Mouse (Mus musculus): ENCODE data around the gene Rassf7. TPM values are rescaled to one million over a fixed set of nuclear protein-coding genes. Genes with fewer than 3 reads are reported as not detected.
A peak's percentile ranks its signal among the peaks of the same experiment; 100 is the strongest.

The Rassf7 gene
- total and polyA plus RNA-seq, 3 experiments = 4.1 to 11.6 (median 8.1) TPM

GRCm38 (mm10) chr7:141167901-141168517, 47.7 kb upstream of the Rassf7 start:
- peaks cover 16 to 38% of the 10 kb centered on the region in 2 experiments for H3K36me3 ChIP-seq (replicated peaks in 1 of 2; ENCODE audit: control insufficient read depth in 1 of 2, insufficient read depth in 1 of 2, low read length in 1 of 2)
- in situ Hi-C loops (cut with MboI; ENCODE audit: low pct_ligation_motif_present, low pct_unique_long_range_greater_than_20kb, low sequenced_read_pairs) = loop anchor here (5.0 kb wide), 2 partner anchors 36 to 71 kb away; no protein-coding TSS in a partner anchor
- peak overlapping the region; percentile 51 to 76 (median 65) for H3K4me3 ChIP-seq (replicated peaks in 1 of 3; ENCODE audit: low read depth in 2 of 3, low read length in 2 of 3, poor library complexity in 1 of 3)
- peaks cover 15% of the 10 kb centered on the region for H3K79me2 ChIP-seq (replicated peaks; ENCODE audit: control insufficient read depth, extremely low read depth, insufficient read depth, poor library complexity, severe bottlenecking)
- no peaks in the 10 kb centered on the region for H3K9me3 ChIP-seq (replicated peaks; ENCODE audit: low read length)
- H3K27ac ChIP-seq (ENCODE audit: insufficient read depth, low read depth) = peak overlapping the region; percentile 59
- TF ChIP-seq E2F4 (IDR thresholded peaks at IDR 0.05; ENCODE audit: insufficient replicate concordance, low read depth, low read length) (no peak), ZKSCAN1 (IDR thresholded peaks at IDR 0.05; ENCODE audit: borderline replicate concordance, low read depth, low read length) (no peak), IRF4 (IDR thresholded peaks at IDR 0.05; ENCODE audit: low read depth, low read length) (no peak), MXI1 (IDR thresholded peaks at IDR 0.05; ENCODE audit: low read depth, low read length) (no peak)
- peak; percentile 38 for DNase-seq (ENCODE audit: extremely low read depth)
- peak overlapping the region; percentile 82 for H3K9ac ChIP-seq (ENCODE audit: insufficient read depth, low read depth)
- dilution Hi-C loops (cut with MboI; ENCODE audit: extremely low pct_ligation_motif_present, extremely low pct_unique_long_range_greater_than_20kb, low sequenced_read_pairs) = no loop called here
- H3K4me1 ChIP-seq (ENCODE audit: control insufficient read depth in 1 of 2, insufficient read depth in 2 of 2) = peaks cover 34 to 69% of the 10 kb centered on the region in 2 experiments
- no peaks in the 10 kb centered on the region for H3K27me3 ChIP-seq (replicated peaks)
- peak overlapping the region; percentile 94 for H3K4me2 ChIP-seq (ENCODE audit: insufficient read depth, low read depth, poor library complexity, severe bottlenecking)

DNA sequence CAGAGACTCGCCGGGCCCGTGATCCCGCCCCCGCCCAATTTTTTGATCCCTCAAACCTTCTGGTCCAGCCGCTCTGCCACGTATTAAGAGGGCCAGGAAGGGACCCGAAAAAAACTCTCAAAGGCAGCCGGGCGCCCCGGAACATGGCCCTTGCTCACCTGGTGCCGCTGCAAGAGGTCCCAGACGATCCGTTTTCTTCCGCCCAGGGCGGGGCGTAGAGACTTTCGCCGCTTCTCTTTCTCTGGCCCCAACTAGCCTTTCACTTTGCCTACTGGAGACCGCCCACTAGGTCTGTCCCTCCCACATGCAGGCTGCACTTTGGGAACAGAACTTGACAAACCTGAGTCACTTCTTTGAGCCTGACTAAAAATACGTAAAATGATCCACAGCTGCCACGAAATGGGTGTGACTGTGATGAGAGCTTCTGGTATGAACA, 47.1 kb upstream of the Rassf7 start:
- dilution Hi-C loops (cut with MboI; ENCODE audit: extremely low pct_ligation_motif_present, extremely low pct_unique_long_range_greater_than_20kb, low sequenced_read_pairs) = no loop called here
- Histone ChIP-seq H3K9ac (ENCODE audit: insufficient read depth, low read depth) (peak overlapping the region; percentile 82), H3K79me2 (replicated peaks; ENCODE audit: control insufficient read depth, extremely low read depth, insufficient read depth, poor library complexity, severe bottlenecking) (peaks cover 15% of the 10 kb centered on the region), H3K4me2 (ENCODE audit: insufficient read depth, low read depth, poor library complexity, severe bottlenecking) (peak overlapping the region; percentile 94), H3K4me1 (ENCODE audit: control insufficient read depth in 1 of 2, insufficient read depth in 2 of 2) (peaks cover 36 to 73% of the 10 kb centered on the region in 2 experiments), H3K27me3 (replicated peaks) (no peaks in the 10 kb centered on the region), H3K4me3 (replicated peaks in 1 of 3; ENCODE audit: low read depth in 2 of 3, low read length in 2 of 3, poor library complexity in 1 of 3) (peak overlapping the region; percentile 51 to 76 (median 65)), H3K27ac (ENCODE audit: insufficient read depth, low read depth) (peak overlapping the region; percentile 59; the same call in 1 of the 2 replicates), H3K9me3 (replicated peaks; ENCODE audit: low read length) (no peaks in the 10 kb centered on the region), H3K36me3 (replicated peaks in 1 of 2; ENCODE audit: control insufficient read depth in 1 of 2, insufficient read depth in 1 of 2, low read length in 1 of 2) (peaks cover 10 to 33% of the 10 kb centered on the region in 2 experiments)
- peak; percentile 93 for DNase-seq (ENCODE audit: extremely low read depth)
- in situ Hi-C loops (cut with MboI; ENCODE audit: low pct_ligation_motif_present, low pct_unique_long_range_greater_than_20kb, low sequenced_read_pairs) = loop anchor here (5.0 kb wide), 2 partner anchors 36 to 71 kb away; no protein-coding TSS in a partner anchor
- TF ChIP-seq ELF1 (IDR thresholded peaks at IDR 0.05; ENCODE audit: low read depth, low read length) = peak; percentile 65
- peak; percentile 69 for TF ChIP-seq SIN3A (IDR thresholded peaks at IDR 0.05; ENCODE audit: low read length)
- TF ChIP-seq MAZ (IDR thresholded peaks at IDR 0.05; ENCODE audit: low read depth, low read length) = peak; percentile 27; the same call in 1 of the 2 replicates
- peak; percentile 58; the same call in 1 of the 2 replicates for TF ChIP-seq NELFE (IDR thresholded peaks at IDR 0.05; ENCODE audit: low read depth, low read length)
- no peak for TF ChIP-seq TCF12 (IDR thresholded peaks at IDR 0.05; ENCODE audit: low read depth, low read length)
- TF ChIP-seq USF2 (conservative IDR thresholded peaks at IDR 0.05; ENCODE audit: low read depth, low read length) = no peak
- TF ChIP-seq CHD1 (IDR thresholded peaks at IDR 0.05; ENCODE audit: low read depth, low read length) = no peak
- TF ChIP-seq POLR2A (IDR thresholded peaks at IDR 0.05; ENCODE audit: low read depth, low read length) = peak; percentile 79
- no peak for TF ChIP-seq NRF1 (IDR thresholded peaks at IDR 0.05; ENCODE audit: low read depth, low read length)
- no peak for TF ChIP-seq KAT2A (IDR thresholded peaks at IDR 0.05; ENCODE audit: insufficient replicate concordance, low read length)
- no peak for TF ChIP-seq E2F4 (IDR thresholded peaks at IDR 0.05; ENCODE audit: insufficient replicate concordance, low read depth, low read length)
- TF ChIP-seq GABPA (IDR thresholded peaks at IDR 0.05; ENCODE audit: insufficient replicate concordance, low read depth, low read length) = no peak
- TF ChIP-seq MXI1 (IDR thresholded peaks at IDR 0.05; ENCODE audit: low read depth, low read length) = peak; percentile 19
- no peak for TF ChIP-seq CHD2 (IDR thresholded peaks at IDR 0.05; ENCODE audit: low read length)
- no peak for TF ChIP-seq MAX (IDR thresholded peaks at IDR 0.05; ENCODE audit: low read length)
- TF ChIP-seq ZC3H11A (IDR thresholded peaks at IDR 0.05; ENCODE audit: low read depth, low read length) = no peak
- TF ChIP-seq IRF4 (IDR thresholded peaks at IDR 0.05; ENCODE audit: low read depth, low read length) = peak; percentile 31; the same call in 1 of the 2 replicates
- no peak for TF ChIP-seq RCOR1 (conservative IDR thresholded peaks at IDR 0.05; ENCODE audit: low read depth, low read length)
- no peak for TF ChIP-seq SMC3 (IDR thresholded peaks at IDR 0.05; ENCODE audit: low read depth, low read length)
- TF ChIP-seq UBTF (IDR thresholded peaks at IDR 0.05; ENCODE audit: low read depth, low read length) = no peak
- 0 out of 2 replicates have a peak, but pooled peaks have one; percentile 16 for TF ChIP-seq BHLHE40 (IDR thresholded peaks at IDR 0.05; ENCODE audit: low read depth, low read length)
- TF ChIP-seq USF1 (IDR thresholded peaks at IDR 0.05; ENCODE audit: low read depth, low read length) = no peak
- no peak for TF ChIP-seq HCFC1 (IDR thresholded peaks at IDR 0.05; ENCODE audit: low read depth, low read length)
- no peak for TF ChIP-seq RAD21 (IDR thresholded peaks at IDR 0.05; ENCODE audit: low read depth, low read length)
- no peak for TF ChIP-seq JUN (IDR thresholded peaks at IDR 0.05; ENCODE audit: insufficient read depth, low read depth, low read length)
- no peak for TF ChIP-seq EP300 (IDR thresholded peaks at IDR 0.05; ENCODE audit: low read length)
- TF ChIP-seq ZNF384 (IDR thresholded peaks at IDR 0.05; ENCODE audit: low read depth, low read length) = no peak
- TF ChIP-seq ZKSCAN1 (IDR thresholded peaks at IDR 0.05; ENCODE audit: borderline replicate concordance, low read depth, low read length) = no peak
- TF ChIP-seq ETS1 (conservative IDR thresholded peaks at IDR 0.05; ENCODE audit: low read depth, low read length) = 0 out of 2 replicates have a peak, but pooled peaks have one; percentile 24
- no peak for TF ChIP-seq PAX5 (IDR thresholded peaks at IDR 0.05; ENCODE audit: low read length)
- TF ChIP-seq CTCF (conservative IDR thresholded peaks at IDR 0.05 in 1 of 2, IDR thresholded peaks at IDR 0.05 in 1 of 2; ENCODE audit: low read depth in 2 of 2, low read length in 2 of 2) = no peak

Measured in CH12.LX (cell line).